Mouse (Mus musculus) lung, postnatal 25 days (tissue): ENCODE results near the gene Nat10.

Source experiments
- DNase-seq: peaks from one replicate; pipeline ENCODE4 v3.0.0; 2022; ENCODE audit warnings: low spot score

Gene Nat10

DNA sequence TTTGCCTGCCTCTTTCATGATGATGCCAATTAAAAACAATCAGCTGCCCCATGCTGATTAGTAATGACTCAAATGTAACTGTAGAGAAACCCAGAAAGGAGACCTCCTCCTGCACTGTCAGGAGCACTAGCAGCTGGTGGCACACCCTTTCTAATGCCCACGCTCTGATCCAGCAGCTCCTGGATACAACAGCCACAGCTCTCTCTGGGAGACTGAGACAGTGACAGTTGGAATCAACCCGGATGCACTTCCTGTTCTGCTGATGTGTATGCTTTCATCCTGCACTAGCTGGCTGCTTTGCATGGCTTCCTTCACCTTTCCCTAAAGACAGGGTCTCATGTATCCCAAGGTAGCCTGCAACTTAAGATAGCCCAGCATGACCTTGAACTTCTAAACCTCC is 15.0 kb downstream of the Nat10 start:
- DNase-seq, result no peak

DNA sequence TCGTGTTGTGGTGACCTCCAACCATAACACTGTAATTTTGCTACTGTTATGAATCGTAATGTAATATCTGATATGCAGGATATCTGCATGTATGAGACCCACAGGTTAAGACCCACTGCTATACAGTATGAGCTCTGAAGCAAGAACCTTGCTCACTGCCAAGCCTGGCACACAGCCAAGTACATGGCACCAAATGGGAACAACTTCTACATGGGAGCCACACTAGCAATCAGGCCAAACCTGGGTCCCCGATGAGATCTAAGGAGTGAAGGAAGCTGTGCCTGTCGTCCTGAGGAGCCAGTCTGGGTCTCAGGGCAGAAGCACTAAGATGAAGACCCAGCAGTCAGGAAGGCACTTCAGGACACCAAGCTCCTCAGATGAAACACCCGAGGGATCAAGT is 15.6 kb downstream of the Nat10 start:
- no peak for DNase-seq

DNA sequence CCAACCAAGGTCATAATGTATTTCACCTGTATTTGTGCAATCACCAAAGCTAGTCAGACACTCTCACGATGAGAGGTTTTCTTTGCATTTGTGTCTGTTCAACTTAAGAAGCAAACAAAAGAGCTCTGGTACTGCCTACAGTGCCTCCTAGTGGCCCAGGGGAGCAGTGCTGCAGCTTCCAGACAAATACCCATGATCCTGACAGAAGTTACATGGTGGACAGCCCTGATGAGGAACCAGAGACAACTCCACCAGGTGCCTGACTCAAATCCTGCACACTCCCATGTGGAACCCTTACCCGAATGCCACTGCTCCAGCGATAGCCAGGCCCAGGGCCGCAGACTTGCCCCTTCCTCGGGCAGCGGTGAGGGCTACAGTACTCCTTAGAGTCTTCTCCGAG is 17.1 kb downstream of the Nat10 start:
- peak; percentile 57 for DNase-seq

DNA sequence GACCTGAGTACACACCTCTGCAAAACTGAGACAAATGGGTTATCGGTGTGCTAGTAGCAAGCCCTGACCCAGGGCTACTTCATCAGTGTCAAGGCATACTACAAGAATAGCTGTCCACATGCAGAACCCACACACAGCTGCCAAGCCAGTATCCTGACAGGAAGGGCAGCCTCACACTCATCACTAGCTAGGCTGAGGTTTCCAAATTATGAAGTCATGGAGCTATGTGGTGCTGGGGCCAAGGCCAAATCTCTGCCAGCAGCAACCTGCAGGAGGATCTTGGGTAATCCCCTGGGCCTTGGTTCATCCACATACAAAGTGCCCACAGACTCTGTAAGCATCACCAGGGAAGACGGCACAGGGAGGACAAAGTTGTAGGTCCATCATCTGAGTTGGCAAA is 17.5 kb downstream of the Nat10 start:
- no peak for DNase-seq

DNA sequence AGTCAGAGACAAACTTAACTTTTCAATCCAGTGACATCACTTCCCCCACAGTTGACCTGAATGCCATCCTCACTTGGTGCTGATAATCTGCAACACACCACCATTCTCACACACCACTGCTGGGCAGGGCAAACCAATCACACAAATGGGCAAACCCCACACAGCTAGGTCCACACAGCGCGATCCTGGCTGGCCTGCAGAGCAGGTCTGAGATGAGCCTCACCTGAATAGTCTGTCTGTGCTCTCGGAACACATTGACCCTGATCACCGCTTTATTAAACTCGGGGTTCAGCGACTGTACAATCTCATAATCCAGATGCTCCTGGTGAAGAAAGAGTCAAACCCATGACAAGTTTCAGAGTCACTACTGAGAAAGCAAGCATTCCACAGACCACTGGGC is 18.2 kb downstream of the Nat10 start:
- no peak for DNase-seq

DNA sequence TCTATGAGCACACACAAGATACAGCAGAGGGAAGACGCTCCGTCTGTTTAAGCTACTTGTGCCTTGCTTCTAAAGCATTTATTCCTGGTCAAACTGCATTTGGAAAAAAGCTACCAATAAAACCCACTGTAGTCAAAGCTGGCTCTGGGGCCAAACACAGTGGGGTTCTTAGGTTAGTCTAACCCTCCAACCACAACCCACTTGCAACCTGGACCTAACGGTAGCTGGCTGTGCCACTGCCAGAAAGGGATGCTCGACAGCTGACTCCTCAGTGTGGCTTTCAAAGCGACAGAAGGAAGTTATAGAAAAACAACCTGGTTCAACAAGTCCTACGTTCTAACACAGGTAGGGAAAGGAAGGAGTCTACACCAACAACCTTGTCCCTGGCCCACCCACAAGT is 29.6 kb downstream of the Nat10 start:
- no peak for DNase-seq

DNA sequence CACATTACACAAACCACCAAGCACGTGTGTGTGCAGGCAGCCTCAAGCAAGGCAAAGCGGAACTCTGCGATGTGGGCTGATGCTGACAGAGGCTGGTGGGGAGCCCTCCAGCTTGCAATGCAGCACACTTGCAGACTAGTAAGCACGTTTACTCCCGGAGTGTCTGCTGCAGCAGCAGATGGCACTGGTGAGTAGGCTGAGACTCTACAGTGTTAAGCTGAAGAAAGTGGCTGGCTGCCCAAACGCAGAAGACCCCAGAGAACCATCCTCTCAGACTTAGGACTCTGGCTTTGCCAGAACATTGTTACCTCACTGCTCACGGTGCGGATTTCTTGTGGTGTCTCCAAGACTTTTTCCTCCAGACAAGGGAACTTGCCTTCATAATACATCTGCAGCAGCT is 30.1 kb downstream of the Nat10 start:
- no peak for DNase-seq

DNA sequence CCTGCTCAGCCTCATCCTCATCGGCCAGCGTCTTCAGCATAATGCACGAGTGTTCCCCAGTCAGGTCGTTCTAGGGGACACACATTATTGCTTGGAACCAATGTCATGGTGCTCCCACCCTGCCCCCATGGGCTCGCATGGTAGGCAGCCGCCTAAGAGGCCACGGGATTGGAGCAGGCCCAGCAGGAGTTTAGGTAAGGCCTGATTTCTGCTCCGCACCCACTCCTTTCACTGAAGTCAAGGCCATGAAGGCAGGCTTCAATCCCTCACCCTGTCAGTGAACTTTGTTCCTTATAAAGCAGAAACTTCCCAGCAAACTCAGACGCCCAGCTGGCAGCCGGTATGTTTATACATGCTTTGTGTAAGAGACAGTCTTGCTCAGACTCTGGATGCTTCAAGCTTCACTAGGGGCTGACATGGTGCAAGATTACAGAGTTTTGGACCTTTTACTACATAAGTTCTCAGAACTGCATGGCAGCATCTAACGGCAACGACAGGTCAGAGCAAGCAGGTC is 33.0 kb downstream of the Nat10 start:
- no peak for DNase-seq

DNA sequence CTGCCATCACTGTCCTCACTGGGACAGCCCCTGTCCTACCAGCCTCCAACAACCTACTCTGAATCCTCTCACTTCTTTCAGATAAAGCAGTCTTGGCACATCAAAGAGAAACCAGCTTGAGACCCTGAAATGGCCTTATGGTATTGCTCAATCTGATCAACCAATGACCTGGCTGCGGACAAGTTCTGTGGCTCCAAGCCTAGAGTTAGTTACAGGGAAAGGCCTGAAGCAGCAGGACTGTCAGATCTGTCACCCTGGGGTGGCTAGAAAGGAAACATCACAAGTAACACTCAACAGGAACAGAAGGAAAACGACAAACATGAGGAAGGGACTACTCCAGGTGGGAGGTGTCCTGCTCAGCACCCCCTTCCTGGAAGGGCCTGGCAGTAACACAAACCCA is 36.5 kb downstream of the Nat10 start:
- peak; percentile 23 for DNase-seq

DNA sequence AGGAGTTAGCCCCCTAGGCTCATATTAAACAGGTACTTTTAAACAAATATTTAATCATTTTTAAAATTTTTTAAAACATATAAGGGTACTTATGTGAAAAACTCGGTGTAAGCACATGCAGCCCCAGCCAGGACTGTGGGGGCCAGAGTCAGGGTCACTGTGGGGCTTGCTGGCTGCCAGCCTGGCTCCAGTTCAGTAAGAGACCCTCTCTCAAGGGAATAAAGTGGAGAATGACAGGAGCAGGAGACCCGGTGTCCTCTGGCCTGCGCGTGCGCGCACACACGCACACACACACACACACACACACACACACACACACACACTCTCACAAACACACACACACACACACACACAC is 41.8 kb downstream of the Nat10 start:
- DNase-seq, result no peak

DNA sequence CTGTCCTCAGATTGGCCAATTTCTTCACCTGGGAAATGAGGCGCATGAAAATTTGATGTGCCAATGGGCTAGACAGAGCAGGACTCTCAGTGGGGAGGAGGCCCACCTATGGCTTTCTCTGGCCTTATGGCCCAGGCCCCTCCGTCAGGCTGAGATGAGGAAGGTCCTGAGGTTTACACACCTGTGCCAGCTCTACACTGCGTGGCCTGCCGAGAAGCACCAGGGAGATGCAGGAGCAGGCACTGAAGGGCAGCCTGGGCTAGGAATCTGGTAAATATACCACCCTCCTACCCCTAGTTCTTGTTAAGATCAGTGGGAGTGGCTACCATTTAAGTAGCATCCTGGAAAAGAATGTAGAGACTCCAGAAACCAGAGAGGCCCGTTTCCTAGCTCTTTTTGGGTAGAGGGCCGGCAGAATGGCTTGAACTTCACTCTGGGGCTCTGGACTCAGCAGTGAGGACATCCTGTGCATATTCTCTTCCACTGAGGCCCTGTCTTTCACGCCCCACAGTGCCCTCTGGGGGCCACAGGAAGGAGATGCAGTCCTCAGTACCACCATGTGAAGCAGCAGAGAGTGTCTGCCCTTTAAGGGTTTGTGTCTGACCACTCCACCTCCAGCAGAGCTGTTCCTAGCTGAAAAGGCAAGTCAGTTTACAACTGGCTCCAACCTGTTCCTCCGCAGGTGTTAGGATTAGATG is 42.3 kb downstream of the Nat10 start:
- peak; percentile 77 for DNase-seq

DNA sequence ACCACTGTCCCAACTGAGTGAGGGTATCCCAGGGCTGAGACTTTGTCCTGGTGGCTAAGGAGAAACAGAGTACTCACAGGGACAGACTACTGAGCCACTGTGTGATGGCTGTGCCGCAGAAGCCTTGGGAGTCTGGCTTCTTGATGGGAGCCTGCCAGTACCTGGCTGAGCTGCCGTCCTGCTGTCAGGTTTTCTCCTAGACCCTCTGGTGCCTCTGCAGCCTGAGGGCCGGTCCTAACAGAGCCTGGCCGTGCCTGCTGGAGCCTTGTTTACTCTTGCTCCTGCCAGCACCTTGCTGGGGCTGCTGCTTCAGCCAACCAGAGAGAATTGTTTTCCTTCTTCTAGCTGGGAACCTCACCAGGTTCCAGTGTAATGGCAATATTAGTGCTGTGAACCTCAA is 46.7 kb downstream of the Nat10 start:
- no peak for DNase-seq

DNA sequence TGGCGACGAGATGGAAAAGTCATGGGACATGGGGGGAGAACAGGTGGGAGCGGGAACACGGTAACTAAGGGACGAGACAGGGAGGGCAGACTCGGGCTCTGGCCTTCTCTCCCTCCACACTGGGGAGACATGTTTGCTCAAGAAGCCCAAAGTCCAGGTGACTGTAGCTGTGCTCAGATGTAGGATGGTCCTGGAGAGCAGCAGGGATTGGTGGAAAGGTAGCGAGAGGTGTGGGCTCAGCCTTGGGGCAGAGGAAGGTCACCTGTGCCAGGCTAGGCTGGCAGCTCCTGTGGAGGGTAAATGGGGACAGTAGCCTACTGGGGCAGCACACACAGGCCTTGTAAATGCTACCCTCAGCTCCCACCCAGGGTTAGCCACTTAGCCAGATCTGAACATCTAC is 47.2 kb downstream of the Nat10 start:
- DNase-seq, result no peak

DNA sequence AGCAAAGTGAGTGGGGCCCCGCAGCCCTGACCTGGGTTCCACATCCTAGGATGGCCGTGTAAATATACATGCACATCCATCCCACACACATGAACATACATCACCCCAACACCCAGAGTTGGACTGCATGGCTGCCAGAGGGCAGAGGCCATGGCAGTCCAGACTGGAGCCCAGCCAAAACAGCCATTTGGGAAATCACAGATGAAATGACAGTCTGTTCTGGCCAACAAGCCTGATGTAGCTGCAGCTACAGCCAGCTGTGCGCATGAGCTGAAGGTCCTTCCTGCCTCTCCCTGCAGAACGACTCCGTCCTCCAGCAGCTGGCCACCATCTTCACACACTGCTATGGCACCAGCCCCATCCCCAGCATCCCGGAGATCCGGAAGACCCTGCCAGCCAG is 50.2 kb downstream of the Nat10 start:
- DNase-seq, result peak; percentile 18

DNA sequence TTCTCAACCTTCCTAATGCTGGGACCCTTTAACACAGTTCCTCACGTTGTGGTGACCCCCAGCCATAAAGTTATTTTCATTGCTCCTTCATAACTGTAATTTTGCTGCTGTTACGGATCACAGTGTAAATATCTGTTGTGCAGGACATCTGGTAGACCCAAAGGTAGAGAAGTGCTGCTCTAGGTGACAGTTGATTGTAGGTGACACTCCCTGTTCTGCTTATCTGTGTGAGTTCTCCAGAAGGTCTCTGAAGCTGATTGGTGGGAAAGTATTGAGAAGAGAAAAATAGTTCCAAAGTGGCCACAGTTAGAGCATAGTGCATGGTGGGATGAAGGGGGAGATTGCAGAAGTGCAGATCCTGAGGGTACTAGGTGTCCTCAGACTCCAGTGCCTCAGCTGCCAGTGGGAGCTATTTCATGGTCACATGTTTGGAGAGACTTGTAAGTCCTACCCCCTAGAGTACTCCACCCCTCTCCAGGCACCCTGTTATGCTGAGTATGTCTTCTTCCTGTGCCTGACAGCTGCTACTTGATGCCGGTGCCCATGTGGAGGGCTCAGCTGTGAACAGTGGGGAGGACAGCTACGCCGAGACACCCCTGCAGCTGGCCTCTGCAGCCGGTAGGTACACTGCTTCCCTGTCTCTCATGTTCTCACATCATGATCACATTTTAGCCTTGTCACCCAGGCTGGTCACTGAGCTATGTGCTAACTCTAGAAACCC is 53.9 kb downstream of the Nat10 start:
- DNase-seq, result no peak

DNA sequence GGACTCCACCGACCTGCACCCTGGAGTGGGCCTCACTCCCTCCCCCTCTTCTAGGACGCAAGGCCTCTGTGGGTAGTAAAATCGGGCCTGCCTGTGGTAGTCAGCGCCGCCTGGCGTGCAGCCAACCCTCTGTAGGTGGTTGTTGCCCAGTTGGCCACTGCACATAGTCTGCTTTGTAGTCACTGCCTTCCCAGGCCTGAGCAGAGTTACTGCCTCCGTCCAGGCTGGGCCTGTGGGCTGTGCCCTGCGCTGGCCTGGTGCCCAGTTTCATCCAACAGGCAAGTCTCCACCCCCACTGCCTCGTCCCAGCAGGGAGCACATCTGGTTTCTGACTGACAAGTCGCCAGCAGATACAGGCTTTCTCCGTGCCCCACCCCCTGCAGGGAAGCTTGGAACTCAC is 54.8 kb downstream of the Nat10 start:
- peak; percentile 31 for DNase-seq

DNA sequence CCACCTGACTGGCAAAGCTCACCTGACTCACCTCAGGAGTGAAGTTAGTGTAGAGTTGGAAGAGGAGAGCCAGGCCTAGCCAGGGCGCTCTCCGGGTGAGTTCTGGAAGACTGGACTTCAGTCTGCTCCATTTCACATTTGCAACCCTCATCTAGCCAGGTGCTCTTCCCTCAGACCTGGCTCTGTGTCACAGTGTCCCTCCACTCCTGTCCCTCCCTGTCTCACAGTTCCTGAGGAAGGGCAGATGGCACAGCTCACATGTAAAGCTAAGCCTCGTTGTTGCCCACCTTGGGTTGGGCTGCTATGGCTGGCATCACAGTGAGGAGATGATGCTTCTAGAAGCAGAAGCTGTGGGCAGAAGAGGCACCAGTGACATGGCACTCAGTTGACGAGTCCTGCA is 55.2 kb downstream of the Nat10 start:
- DNase-seq, result no peak

DNA sequence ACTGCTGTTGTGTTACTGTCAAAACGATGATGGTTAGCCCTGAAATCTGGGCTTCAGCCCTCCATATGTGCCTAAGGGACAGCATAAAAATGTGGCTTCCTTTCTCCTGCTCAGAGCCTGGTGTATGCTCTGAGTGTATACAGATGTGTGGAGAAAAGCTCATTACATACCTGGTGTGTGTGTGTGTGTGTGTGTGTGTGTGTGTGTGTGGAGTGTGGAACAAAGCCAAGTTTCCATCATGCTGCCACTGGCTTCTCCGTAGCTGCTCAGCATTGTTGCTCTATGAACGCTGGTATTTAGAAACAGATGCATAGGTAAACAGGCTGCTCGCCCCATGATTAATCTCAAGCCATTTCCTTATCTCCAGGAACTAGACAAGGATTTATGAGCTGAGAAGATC is 57.2 kb downstream of the Nat10 start:
- no peak for DNase-seq

DNA sequence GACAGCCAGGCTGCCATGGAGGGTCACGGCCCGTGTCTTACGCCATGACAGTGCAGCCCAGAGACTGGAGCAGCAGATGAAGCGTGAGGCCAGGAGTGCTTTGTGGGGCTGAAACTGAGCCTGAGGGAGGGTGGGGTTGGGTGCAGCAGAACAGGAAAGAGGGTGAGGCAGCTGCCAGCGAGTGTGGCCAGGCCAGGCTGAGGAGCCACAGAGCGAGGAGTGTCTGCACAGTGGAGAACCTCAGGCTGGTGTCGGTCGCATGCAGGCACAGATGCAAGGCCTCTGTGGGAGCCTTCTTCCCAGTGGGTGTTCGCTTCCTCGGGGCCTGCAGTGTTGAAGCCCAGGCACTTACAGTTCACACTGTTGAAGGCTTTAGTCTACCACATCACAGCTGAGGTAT is 57.7 kb downstream of the Nat10 start:
- no peak for DNase-seq

DNA sequence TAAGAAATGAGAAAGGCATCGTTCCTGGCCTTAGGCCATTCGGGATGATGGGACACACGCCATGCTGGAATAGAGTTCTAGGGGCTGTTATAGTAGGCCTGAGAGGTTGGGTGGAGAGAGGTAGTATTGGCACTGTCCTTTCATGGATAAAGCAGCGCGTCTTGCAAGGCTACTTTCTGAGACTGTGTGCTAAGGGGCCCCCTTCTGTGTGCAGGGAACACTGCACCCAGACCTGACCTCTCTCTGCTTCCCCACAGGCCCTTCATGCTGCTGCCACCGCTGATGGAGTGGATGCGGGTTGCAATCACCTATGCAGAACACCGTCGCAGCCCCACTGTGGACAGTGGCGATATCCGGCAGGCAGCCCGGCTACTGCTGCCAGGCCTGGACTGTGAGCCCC is 60.6 kb downstream of the Nat10 start:
- no peak for DNase-seq

DNA sequence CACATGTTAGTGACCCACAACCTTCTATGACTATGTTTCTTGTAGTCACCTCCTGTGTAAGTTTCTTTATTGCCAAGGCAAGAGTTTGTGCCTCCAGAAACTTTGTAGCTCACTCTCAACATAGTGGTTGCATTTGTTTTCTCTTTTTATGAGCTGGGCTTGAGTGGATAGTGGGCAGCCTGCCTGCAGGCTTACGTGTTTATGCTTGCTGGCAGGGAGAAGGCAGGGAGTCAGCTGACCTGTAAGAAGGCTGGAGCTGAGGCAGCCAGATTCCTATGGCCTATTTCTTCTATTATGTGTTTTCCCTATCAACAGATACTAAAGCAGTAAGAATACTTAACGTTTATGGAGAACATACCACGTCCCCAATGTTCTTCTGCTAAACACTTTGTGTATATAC is 64.9 kb downstream of the Nat10 start:
- peak; percentile 70 for DNase-seq

DNA sequence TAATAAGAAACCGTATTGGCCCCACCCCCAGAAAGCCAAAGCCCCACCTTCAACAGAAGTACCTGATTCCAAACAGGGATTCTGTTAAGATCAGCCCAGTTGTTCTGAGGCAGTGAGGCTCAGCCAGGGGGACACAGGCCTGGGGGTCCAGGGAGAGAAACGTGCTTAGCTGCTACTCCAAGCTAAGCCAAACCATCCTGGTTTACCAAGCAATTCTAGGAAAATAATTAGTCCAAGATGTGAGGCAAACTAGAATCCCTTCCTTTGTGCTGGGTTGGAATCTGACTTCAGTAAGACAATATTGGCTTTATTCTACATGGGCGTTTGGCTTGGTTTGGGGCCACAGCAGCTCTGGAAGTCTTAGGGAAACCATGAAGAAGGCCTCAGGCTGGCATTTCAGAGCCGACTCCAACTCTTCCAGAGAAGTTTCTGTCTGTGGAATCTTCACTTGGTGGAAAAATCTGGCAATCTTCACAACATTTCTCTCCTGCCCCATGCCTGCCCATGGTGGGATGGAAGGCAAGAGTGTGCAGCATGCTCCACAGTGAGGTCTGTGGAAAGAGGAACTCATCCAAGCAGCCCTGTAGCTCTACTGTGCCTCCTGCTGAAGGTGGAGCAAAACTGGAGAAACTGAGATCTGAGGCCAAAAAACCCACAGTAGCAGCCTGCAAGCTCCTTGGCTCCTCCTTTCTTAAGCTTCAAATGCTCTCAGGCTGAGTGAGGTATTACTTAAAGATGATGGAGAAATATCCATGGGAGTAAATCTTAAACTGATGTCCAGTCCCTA is 66.1 kb downstream of the Nat10 start:
- no peak for DNase-seq

DNA sequence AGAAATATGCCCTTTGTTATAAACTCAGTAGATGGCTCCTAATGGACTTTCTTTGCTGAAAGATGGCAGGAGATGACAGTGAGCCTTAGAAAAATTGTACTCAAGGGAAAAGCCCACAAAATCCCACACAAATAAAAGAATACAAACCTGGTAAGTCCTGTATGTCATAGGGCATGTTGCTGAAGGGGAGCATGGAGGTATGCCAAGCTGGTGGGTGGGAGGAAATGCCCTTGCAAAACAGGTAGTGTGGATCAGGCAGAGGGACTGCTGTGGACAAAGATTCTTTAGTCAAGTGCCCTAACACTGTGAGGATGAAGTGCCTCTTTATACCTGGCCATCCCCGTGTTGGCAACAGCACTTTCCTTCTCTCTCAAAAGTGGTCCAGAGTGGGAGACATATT is 68.3 kb downstream of the Nat10 start:
- DNase-seq, result no peak
